Mouse (Mus musculus) ES-E14 (cell line): ENCODE measurements around the gene Pde4dip. TPM values are rescaled to one million over a fixed set of nuclear protein-coding genes. Genes with fewer than 3 reads are reported as not detected.

Source experiments
- DNase-seq: peaks from one replicate; pipeline ENCODE4 v3.0.0-alpha.2; 2013; ENCODE audit warnings: low read depth, low spot score
- H3K27ac ChIP-seq: 2 replicates; pipeline ENCODE4 v1.5.1; 2012; ENCODE audit warnings: low read depth, mild to moderate bottlenecking, low read length, moderate library complexity, mixed read lengths; ENCODE audit not compliant: poor library complexity, insufficient read depth, severe bottlenecking
- H3K36me3 ChIP-seq: 2 replicates; pipeline ENCODE4 v1.6.1; 2012; ENCODE audit warnings: mild to moderate bottlenecking, low read length, moderate library complexity, mixed read lengths; ENCODE audit not compliant: control insufficient read depth, poor library complexity, insufficient read depth, severe bottlenecking
- H3K4me1 ChIP-seq, 2 experiments: fragments of 150-350 bp in 1 of 2; sonication (generic) in 1 of 2; 2 replicates each; pipeline ENCODE4 v1.6.1; 2012; ENCODE audit warnings: low read length in 2 of 2, mild to moderate bottlenecking in 1 of 2, mixed read lengths in 1 of 2; ENCODE audit not compliant: control insufficient read depth in 2 of 2, insufficient read depth in 2 of 2, poor library complexity in 1 of 2
- H3K4me3 ChIP-seq, 2 experiments: fragments of 150-350 bp in 1 of 2; sonication (generic) in 1 of 2; 2 replicates each; pipeline ENCODE4 v1.5.1; 2012; ENCODE audit warnings: low read length in 2 of 2, low read depth in 1 of 2, mild to moderate bottlenecking in 1 of 2, mixed read lengths in 1 of 2; ENCODE audit not compliant: insufficient read depth in 1 of 2, poor library complexity in 1 of 2, severe bottlenecking in 1 of 2
- H3K9ac ChIP-seq: 2 replicates; pipeline ENCODE4 v1.6.1; 2012; ENCODE audit warnings: low read depth, mild to moderate bottlenecking, low read length, mixed read lengths; ENCODE audit not compliant: poor library complexity, insufficient read depth, severe bottlenecking
- H3K9me3 ChIP-seq: fragments of 150-350 bp; sonication (generic); 2 replicates; pipeline ENCODE4 v1.6.1; 2012; ENCODE audit warnings: low read depth, mild to moderate bottlenecking, low read length; ENCODE audit not compliant: control insufficient read depth, insufficient read depth
- CHD2 ChIP-seq: IDR thresholded peaks from 2 replicates; pipeline ENCODE4 v1.6.1; 2014; ENCODE audit warnings: mild to moderate bottlenecking, low read depth, low read length, inconsistent platforms
- HCFC1 ChIP-seq: IDR thresholded peaks from 2 replicates; pipeline ENCODE4 v1.6.1; 2012; ENCODE audit warnings: low read length, inconsistent platforms, borderline replicate concordance; ENCODE audit not compliant: insufficient read depth
- MAFK ChIP-seq: IDR thresholded peaks from 2 replicates; pipeline ENCODE4 v1.6.1; 2014; ENCODE audit warnings: mild to moderate bottlenecking, low read depth, low read length, inconsistent platforms; ENCODE audit not compliant: insufficient read depth
- ZC3H11A ChIP-seq: IDR thresholded peaks from 2 replicates; pipeline ENCODE4 v1.6.1; 2012; ENCODE audit warnings: low read depth, mild to moderate bottlenecking, inconsistent platforms, low read length, borderline replicate concordance
- ZNF384 ChIP-seq: IDR thresholded peaks from 2 replicates; pipeline ENCODE4 v1.6.1; 2012; ENCODE audit warnings: low read depth, low read length, inconsistent platforms
- in situ Hi-C, 2 experiments: fragments of 600-800 bp; cut with MboI; formaldehyde crosslinking; loops; one replicate each; pipeline ENCODE4 v1.15.1; 2025; ENCODE audit warnings: low sequenced_read_pairs in 2 of 2, inconsistent platforms in 1 of 2; ENCODE audit not compliant: unreplicated experiment in 2 of 2
- total RNA-seq: library from RNA; depleted of rRNA; stranded (reverse); fragments of 300-350 nt; gene quantifications from 2 replicates; pipeline ENCODE4 v1.2.3, GENCODE M21; 2012

The Pde4dip gene
- total RNA-seq, 1 experiment: 12.0 TPM

- H3K27ac ChIP-seq: no peak overlapping the region
- H3K4me3 ChIP-seq: no peak overlapping the region
- no peak for DNase-seq
- TF ChIP-seq ZC3H11A: no peak
- no peak for TF ChIP-seq CHD2
- TF ChIP-seq ZNF384: no peak
- no peak for TF ChIP-seq HCFC1
- no peak for TF ChIP-seq MAFK
- no peaks in the 10 kb centered on the region; a peak in 1 of 4 replicates for H3K4me1 ChIP-seq
- in situ Hi-C loops: no loop called here
- H3K36me3 ChIP-seq: peaks cover 9% of the 10 kb centered on the region; the same call in 1 of the 2 replicates
- H3K9ac ChIP-seq: no peak overlapping the region
- no peaks in the 10 kb centered on the region for H3K9me3 ChIP-seq
Observed at GRCm38 (mm10) chr3:97661206-97661605, 227.3 kb downstream of the Pde4dip start.

GRCm38 (mm10) chr3:97659746-97660145, 228.8 kb downstream of the Pde4dip start:
- Histone ChIP-seq H3K9ac (no peak overlapping the region), H3K27ac (no peak overlapping the region)

GRCm38 (mm10) chr3:97658426-97659193, 229.9 kb downstream of the Pde4dip start:
- Histone ChIP-seq H3K27ac (peak overlapping the region; percentile 45; the same call in 1 of the 2 replicates), H3K36me3 (peaks cover 6% of the 10 kb centered on the region; the same call in 1 of the 2 replicates), H3K9me3 (no peaks in the 10 kb centered on the region), H3K9ac (peak overlapping the region; percentile 87), H3K4me3 (peak overlapping the region; percentile 81 to 96), H3K4me1 (no peaks in the 10 kb centered on the region; a peak in 1 of 4 replicates)
- in situ Hi-C loops: no loop called here
- DNase-seq: no peak
- TF ChIP-seq ZC3H11A: no peak
- TF ChIP-seq HCFC1: 0 out of 2 replicates have a peak, but pooled peaks have one; percentile 1

More at GRCm38 (mm10) chr3:97659746-97660145, 228.8 kb downstream of the Pde4dip start:
- in situ Hi-C loops: no loop called here
- Histone ChIP-seq H3K4me3 (no peak overlapping the region), H3K36me3 (peaks cover 9% of the 10 kb centered on the region; the same call in 1 of the 2 replicates), H3K4me1 (no peaks in the 10 kb centered on the region; a peak in 1 of 4 replicates), H3K9me3 (no peaks in the 10 kb centered on the region)
- no peak for TF ChIP-seq CHD2
- no peak for TF ChIP-seq ZNF384
- no peak for TF ChIP-seq HCFC1
- no peak for TF ChIP-seq MAFK
- no peak for TF ChIP-seq ZC3H11A
- DNase-seq: no peak

GRCm38 (mm10) chr3:97657655-97658411, 230.7 kb downstream of the Pde4dip start, which contains the start of gene Prkab2:
Gene Prkab2 (plus strand): TSS chr3:97658193.
- H3K4me3 ChIP-seq: peak within 1 kb of the TSS; percentile 81 to 96
- peak; percentile 92 for DNase-seq
- in situ Hi-C loops: no loop called here
- peak within 1 kb of the TSS; percentile 87 for H3K9ac ChIP-seq
- peaks cover 2% of the 10 kb centered on the region; the same call in 1 of the 2 replicates for H3K36me3 ChIP-seq
- no peaks in the 10 kb centered on the region for H3K9me3 ChIP-seq
- peak; percentile 73 for TF ChIP-seq HCFC1
- TF ChIP-seq ZC3H11A: no peak
- TF ChIP-seq ZNF384: peak; percentile 72
- TF ChIP-seq MAFK: no peak
- no peak for TF ChIP-seq CHD2
- peak within 1 kb of the TSS; percentile 45; the same call in 1 of the 2 replicates for H3K27ac ChIP-seq
- H3K4me1 ChIP-seq: no peaks in the 10 kb centered on the region; a peak in 1 of 4 replicates
